Mouse (Mus musculus): ENCODE data around the gene Zbtb7a. TPM values are rescaled to one million over a fixed set of nuclear protein-coding genes. Genes with fewer than 3 reads are reported as not detected.

The Zbtb7a gene
- polyA plus RNA-seq, 1 experiment, result 28.4 TPM

- peak within 1 kb of the TSS; percentile 75 for H3K4me3 ChIP-seq (ENCODE audit: insufficient read depth, low read depth, low read length)
- no peaks in the 10 kb centered on the region for H3K4me1 ChIP-seq (ENCODE audit: control insufficient read depth, insufficient read depth, insufficient read length, low read length)
- H3K27ac ChIP-seq (replicated peaks; ENCODE audit: low read depth, low read length), result peak within 1 kb of the TSS; percentile 82
Observed at GRCm38 (mm10) chr10:81183805-81184204, 48.8 kb downstream of the Zbtb7a start, which contains the start of gene 4930442H23Rik. 4930442H23Rik (minus strand) TSS chr10:81183849.

GRCm38 (mm10) chr10:81184765-81185164 lies 49.7 kb downstream of the Zbtb7a start:
- H3K4me1 ChIP-seq (ENCODE audit: control insufficient read depth, insufficient read depth, insufficient read length, low read length), result no peaks in the 10 kb centered on the region
- no peak overlapping the region for H3K4me3 ChIP-seq (ENCODE audit: insufficient read depth, low read depth, low read length)
- peak overlapping the region; percentile 26; the same call in 1 of the 2 replicates for H3K27ac ChIP-seq (replicated peaks; ENCODE audit: low read depth, low read length)

GRCm38 (mm10) chr10:81187161-81187560 lies 52.1 kb downstream of the Zbtb7a start:
- H3K27ac ChIP-seq (replicated peaks; ENCODE audit: low read depth, low read length), result no peak overlapping the region
- no peaks in the 10 kb centered on the region for H3K4me1 ChIP-seq (ENCODE audit: control insufficient read depth, insufficient read depth, insufficient read length, low read length)
- no peak overlapping the region for H3K4me3 ChIP-seq (ENCODE audit: insufficient read depth, low read depth, low read length)

- Histone ChIP-seq H3K4me3 (ENCODE audit: insufficient read depth, low read depth, low read length) (no peak overlapping the region), H3K27ac (replicated peaks; ENCODE audit: low read depth, low read length) (no peak overlapping the region), H3K4me1 (ENCODE audit: control insufficient read depth, insufficient read depth, insufficient read length, low read length) (peaks cover 5% of the 10 kb centered on the region)
Observed at GRCm38 (mm10) chr10:81189821-81190220, 54.8 kb downstream of the Zbtb7a start.

GRCm38 (mm10) chr10:81190236-81190911 lies 55.4 kb downstream of the Zbtb7a start:
- Histone ChIP-seq H3K4me1 (ENCODE audit: control insufficient read depth, insufficient read depth, insufficient read length, low read length) (peaks cover 5% of the 10 kb centered on the region), H3K27ac (replicated peaks; ENCODE audit: low read depth, low read length) (no peak overlapping the region), H3K4me3 (ENCODE audit: insufficient read depth, low read depth, low read length) (no peak overlapping the region)

- Histone ChIP-seq H3K4me1 (ENCODE audit: control insufficient read depth, insufficient read depth, insufficient read length, low read length) (peaks cover 5% of the 10 kb centered on the region), H3K27ac (replicated peaks; ENCODE audit: low read depth, low read length) (no peak overlapping the region), H3K4me3 (ENCODE audit: insufficient read depth, low read depth, low read length) (no peak overlapping the region)
Observed at GRCm38 (mm10) chr10:81190912-81191321, 55.9 kb downstream of the Zbtb7a start.

- Histone ChIP-seq H3K4me1 (ENCODE audit: control insufficient read depth, insufficient read depth, insufficient read length, low read length) (peaks cover 5% of the 10 kb centered on the region), H3K27ac (replicated peaks; ENCODE audit: low read depth, low read length) (no peak overlapping the region), H3K4me3 (ENCODE audit: insufficient read depth, low read depth, low read length) (no peak overlapping the region)
Observed at GRCm38 (mm10) chr10:81191342-81191982, 56.4 kb downstream of the Zbtb7a start.

- H3K4me3 ChIP-seq (ENCODE audit: insufficient read depth, low read depth, low read length), result peak overlapping the region; percentile 69
- H3K27ac ChIP-seq (replicated peaks; ENCODE audit: low read depth, low read length), result peak overlapping the region; percentile 66
- peaks cover 5% of the 10 kb centered on the region for H3K4me1 ChIP-seq (ENCODE audit: control insufficient read depth, insufficient read depth, insufficient read length, low read length)
Observed at GRCm38 (mm10) chr10:81192270-81192967, 57.4 kb downstream of the Zbtb7a start.

- Histone ChIP-seq H3K4me3 (ENCODE audit: insufficient read depth, low read depth, low read length) (peak overlapping the region; percentile 69), H3K4me1 (ENCODE audit: control insufficient read depth, insufficient read depth, insufficient read length, low read length) (peaks cover 5% of the 10 kb centered on the region), H3K27ac (replicated peaks; ENCODE audit: low read depth, low read length) (no peak overlapping the region)
Observed at GRCm38 (mm10) chr10:81192968-81193501, 58.0 kb downstream of the Zbtb7a start.

GRCm38 (mm10) chr10:81193991-81194774 lies 59.2 kb downstream of the Zbtb7a start:
- H3K4me1 ChIP-seq (ENCODE audit: control insufficient read depth, insufficient read depth, insufficient read length, low read length), result peaks cover 5% of the 10 kb centered on the region
- peak overlapping the region; percentile 13; the same call in 1 of the 2 replicates for H3K4me3 ChIP-seq (ENCODE audit: insufficient read depth, low read depth, low read length)
- peak overlapping the region; percentile 8; the same call in 1 of the 2 replicates for H3K27ac ChIP-seq (replicated peaks; ENCODE audit: low read depth, low read length)

- Histone ChIP-seq H3K4me1 (ENCODE audit: control insufficient read depth, insufficient read depth, insufficient read length, low read length) (peaks cover 5% of the 10 kb centered on the region), H3K4me3 (ENCODE audit: insufficient read depth, low read depth, low read length) (peak overlapping the region; percentile 3; the same call in 1 of the 2 replicates), H3K27ac (replicated peaks; ENCODE audit: low read depth, low read length) (0 out of 2 replicates have a peak overlapping the region, but pooled peaks have one; percentile 8)
Observed at GRCm38 (mm10) chr10:81195300-81195699, 60.3 kb downstream of the Zbtb7a start.

GRCm38 (mm10) chr10:81196470-81197065 lies 61.5 kb downstream of the Zbtb7a start:
- H3K4me1 ChIP-seq (ENCODE audit: control insufficient read depth, insufficient read depth, insufficient read length, low read length), result peaks cover 5% of the 10 kb centered on the region
- H3K27ac ChIP-seq (replicated peaks; ENCODE audit: low read depth, low read length), result no peak overlapping the region
- no peak overlapping the region for H3K4me3 ChIP-seq (ENCODE audit: insufficient read depth, low read depth, low read length)

- Histone ChIP-seq H3K4me1 (ENCODE audit: control insufficient read depth, insufficient read depth, insufficient read length, low read length) (peaks cover 5% of the 10 kb centered on the region), H3K27ac (replicated peaks; ENCODE audit: low read depth, low read length) (no peak overlapping the region), H3K4me3 (ENCODE audit: insufficient read depth, low read depth, low read length) (no peak overlapping the region)
Observed at GRCm38 (mm10) chr10:81197305-81197704, 62.3 kb downstream of the Zbtb7a start.

GRCm38 (mm10) chr10:81198230-81198629 lies 63.2 kb downstream of the Zbtb7a start:
- no peak overlapping the region for H3K27ac ChIP-seq (replicated peaks; ENCODE audit: low read depth, low read length)
- peaks cover under 1% of the 10 kb centered on the region for H3K4me1 ChIP-seq (ENCODE audit: control insufficient read depth, insufficient read depth, insufficient read length, low read length)
- H3K4me3 ChIP-seq (ENCODE audit: insufficient read depth, low read depth, low read length), result no peak overlapping the region
